Mouse (Mus musculus) embryonic facial prominence, embryonic 12.5 days (tissue): ENCODE measurements around the gene Sp3. TPM values are rescaled to one million over a fixed set of nuclear protein-coding genes. Genes with fewer than 3 reads are reported as not detected.
"Not testable (repeated sequence)": the region's sequence is repeated elsewhere in the genome, so short reads cannot be mapped to it uniquely, and the experiment has no call there.

ENCODE experiments used
- ATAC-seq: fragments of 200-750 bp; cut with Nextera tagmentation; 2 replicates; pipeline ENCODE4 v1.8.0; 2017; ENCODE audit not compliant: insufficient number of reproducible peaks, insufficient read depth, low FRiP score, low TSS enrichment
- H3K27ac ChIP-seq: fragments of 300-500 bp; sonication (generic); 2 replicates; pipeline ENCODE4 v1.5.1; 2016; ENCODE audit warnings: mild to moderate bottlenecking
- H3K27me3 ChIP-seq: fragments of 300-500 bp; sonication (generic); 2 replicates; pipeline ENCODE4 v1.6.1; 2016; ENCODE audit warnings: mild to moderate bottlenecking, moderate library complexity
- H3K36me3 ChIP-seq: fragments of 300-500 bp; sonication (generic); 2 replicates; pipeline ENCODE4 v1.6.1; 2016; ENCODE audit warnings: mild to moderate bottlenecking
- H3K4me1 ChIP-seq: fragments of 300-500 bp; sonication (generic); 2 replicates; pipeline ENCODE4 v1.6.1; 2016
- H3K4me2 ChIP-seq: fragments of 300-500 bp; sonication (generic); replicated peaks from 2 replicates; pipeline ENCODE4 v1.6.1; 2016; ENCODE audit warnings: mild to moderate bottlenecking, moderate library complexity
- H3K4me3 ChIP-seq: fragments of 300-500 bp; sonication (generic); 2 replicates; pipeline ENCODE4 v1.5.1; 2016; ENCODE audit warnings: mild to moderate bottlenecking
- H3K9ac ChIP-seq: fragments of 300-500 bp; sonication (generic); 2 replicates; pipeline ENCODE4 v1.6.1; 2016; ENCODE audit warnings: mild to moderate bottlenecking, moderate library complexity
- H3K9me3 ChIP-seq: fragments of 300-500 bp; sonication (generic); 2 replicates; pipeline ENCODE4 v1.6.1; 2016; ENCODE audit warnings: mild to moderate bottlenecking, moderate library complexity
- WGBS: fragments of 180-500 bp; shearing (Covaris S2); methylation state at CpG from one replicate; pipeline ENCODE4 v1.1.7; 2016; 5-methylcytosine and 5-hydroxymethylcytosine counted together
- polyA plus RNA-seq: library from polyadenylated mRNA; unstranded; fragments of >200 nt; fragmentation: Nextera tagmentation; extraction: Ambion mirVana; gene quantifications from 2 replicates; pipeline ENCODE4 v1.2.1, GENCODE M21; 2016

Sp3 gene
- polyA plus RNA-seq, 1 experiment from 2014 or later, result 77.8 TPM

GRCm38 (mm10) chr2:73003751-73004717, 23.8 kb upstream of the Sp3 start:
- Histone ChIP-seq H3K4me2 (peak overlapping the region; percentile 35), H3K9ac (peak overlapping the region; percentile 15; the same call in 1 of the 2 replicates), H3K27me3 (no peaks in the 10 kb centered on the region), H3K9me3 (no peaks in the 10 kb centered on the region), H3K27ac (peak overlapping the region; percentile 80), H3K4me1 (peaks cover 26% of the 10 kb centered on the region), H3K36me3 (no peaks in the 10 kb centered on the region), H3K4me3 (peak overlapping the region; percentile 6; the same call in 1 of the 2 replicates)
- peak; percentile 66 for ATAC-seq
- 26% methylated on average over 24 of the region's 24 CpGs for WGBS

- ATAC-seq, result no peak
- Histone ChIP-seq H3K4me1 (peaks cover 26% of the 10 kb centered on the region), H3K9me3 (no peaks in the 10 kb centered on the region), H3K4me3 (no peak overlapping the region), H3K4me2 (peak overlapping the region; percentile 35; the same call in 1 of the 2 replicates), H3K9ac (no peak overlapping the region), H3K27me3 (no peaks in the 10 kb centered on the region), H3K36me3 (no peaks in the 10 kb centered on the region), H3K27ac (peak overlapping the region; percentile 66)
- WGBS, result 48% methylated on average over 10 of the region's 12 CpGs
Measured at GRCm38 (mm10) chr2:73003049-73003448, 22.8 kb upstream of the Sp3 start.

- no peak overlapping the region for H3K4me3 ChIP-seq
- WGBS, result 89% methylated on average over 6 of the region's 6 CpGs
- no peaks in the 10 kb centered on the region for H3K27me3 ChIP-seq
- no peak overlapping the region for H3K9ac ChIP-seq
- H3K4me2 ChIP-seq, result no peak overlapping the region
- no peak overlapping the region for H3K27ac ChIP-seq
- H3K4me1 ChIP-seq, result peaks cover 26% of the 10 kb centered on the region
- no peak for ATAC-seq
- H3K9me3 ChIP-seq, result no peaks in the 10 kb centered on the region
- H3K36me3 ChIP-seq, result no peaks in the 10 kb centered on the region
Measured at GRCm38 (mm10) chr2:73002451-73002850, 22.2 kb upstream of the Sp3 start.

- WGBS, result 91% methylated on average over 5 of the region's 5 CpGs
- Histone ChIP-seq H3K4me2 (no peak overlapping the region), H3K36me3 (no peaks in the 10 kb centered on the region), H3K9me3 (no peaks in the 10 kb centered on the region), H3K9ac (no peak overlapping the region), H3K27ac (no peak overlapping the region), H3K4me3 (no peak overlapping the region), H3K4me1 (peaks cover 26% of the 10 kb centered on the region), H3K27me3 (no peaks in the 10 kb centered on the region)
- ATAC-seq, result no peak
Measured at GRCm38 (mm10) chr2:73001994-73002393, 21.7 kb upstream of the Sp3 start.

- no peak overlapping the region for H3K4me3 ChIP-seq
- H3K4me2 ChIP-seq, result no peak overlapping the region
- no peak overlapping the region for H3K9ac ChIP-seq
- peaks cover 38% of the 10 kb centered on the region for H3K4me1 ChIP-seq
- no peak overlapping the region for H3K27ac ChIP-seq
- no peak for ATAC-seq
- H3K9me3 ChIP-seq, result no peaks in the 10 kb centered on the region
- no peaks in the 10 kb centered on the region for H3K36me3 ChIP-seq
- 80% methylated on average over 8 of the region's 8 CpGs for WGBS
- H3K27me3 ChIP-seq, result no peaks in the 10 kb centered on the region
Measured at GRCm38 (mm10) chr2:73000194-73000593, 19.9 kb upstream of the Sp3 start.

- no peak overlapping the region for H3K27ac ChIP-seq
- no peak for ATAC-seq
Measured at GRCm38 (mm10) chr2:72997586-72997985, 17.3 kb upstream of the Sp3 start.

GRCm38 (mm10) chr2:72996808-72997378, 16.6 kb upstream of the Sp3 start:
- H3K27me3 ChIP-seq, result no peaks in the 10 kb centered on the region
- ATAC-seq, result no peak
- no peak overlapping the region for H3K4me2 ChIP-seq
- H3K9me3 ChIP-seq, result no peaks in the 10 kb centered on the region
- H3K4me1 ChIP-seq, result peaks cover 14% of the 10 kb centered on the region
- no peak overlapping the region for H3K9ac ChIP-seq
- no peak overlapping the region for H3K4me3 ChIP-seq
- 65% methylated on average over 9 of the region's 9 CpGs for WGBS
- no peaks in the 10 kb centered on the region for H3K36me3 ChIP-seq
- 0 out of 2 replicates have a peak overlapping the region, but pooled peaks have one; percentile 78 for H3K27ac ChIP-seq

More at GRCm38 (mm10) chr2:72997586-72997985, 17.3 kb upstream of the Sp3 start:
- Histone ChIP-seq H3K4me2 (no peak overlapping the region), H3K4me3 (no peak overlapping the region), H3K27me3 (no peaks in the 10 kb centered on the region), H3K36me3 (no peaks in the 10 kb centered on the region), H3K4me1 (peaks cover 15% of the 10 kb centered on the region), H3K9ac (no peak overlapping the region), H3K9me3 (no peaks in the 10 kb centered on the region)
- 91% methylated on average over 4 of the region's 4 CpGs for WGBS

GRCm38 (mm10) chr2:72995346-72996097, 15.3 kb upstream of the Sp3 start:
- no peaks in the 10 kb centered on the region for H3K27me3 ChIP-seq
- H3K4me2 ChIP-seq, result no peak overlapping the region
- H3K4me3 ChIP-seq, result no peak overlapping the region
- H3K27ac ChIP-seq, result peak overlapping the region; percentile 78
- no peaks in the 10 kb centered on the region for H3K9me3 ChIP-seq
- ATAC-seq, result peak; percentile 72; the same call in 1 of the 2 replicates
- WGBS, result 24% methylated on average over 9 of the region's 9 CpGs
- H3K9ac ChIP-seq, result no peak overlapping the region; the same call in 1 of the 2 replicates
- H3K36me3 ChIP-seq, result no peaks in the 10 kb centered on the region
- H3K4me1 ChIP-seq, result peaks cover 14% of the 10 kb centered on the region

GRCm38 (mm10) chr2:72994165-72994564, 13.9 kb upstream of the Sp3 start:
- Histone ChIP-seq H3K4me1 (peaks cover 14% of the 10 kb centered on the region), H3K36me3 (no peaks in the 10 kb centered on the region), H3K9ac (no peak overlapping the region), H3K27ac (no peak overlapping the region), H3K4me2 (no peak overlapping the region), H3K27me3 (no peaks in the 10 kb centered on the region), H3K9me3 (no peaks in the 10 kb centered on the region), H3K4me3 (no peak overlapping the region)
- 65% methylated on average over 2 of the region's 2 CpGs for WGBS
- no peak for ATAC-seq

GRCm38 (mm10) chr2:72992497-72992896, 12.3 kb upstream of the Sp3 start:
- Histone ChIP-seq H3K4me3 (no peak overlapping the region), H3K4me1 (peaks cover 14% of the 10 kb centered on the region), H3K4me2 (no peak overlapping the region), H3K27me3 (no peaks in the 10 kb centered on the region), H3K9ac (no peak overlapping the region), H3K27ac (no peak overlapping the region), H3K9me3 (no peaks in the 10 kb centered on the region), H3K36me3 (no peaks in the 10 kb centered on the region)
- WGBS, result 95% methylated on average over 17 of the region's 17 CpGs
- ATAC-seq, result no peak

- not testable (repeated sequence) for H3K9me3 ChIP-seq, H3K4me3 ChIP-seq, H3K27ac ChIP-seq, H3K9ac ChIP-seq, H3K4me1 ChIP-seq, H3K36me3 ChIP-seq, H3K4me2 ChIP-seq, ATAC-seq, H3K27me3 ChIP-seq
- WGBS, result 92% methylated on average over 9 of the region's 9 CpGs
Measured at GRCm38 (mm10) chr2:72988945-72989344, 8.7 kb upstream of the Sp3 start.
